Mouse (Mus musculus) megakaryocyte, embryonic 14.5 days (primary cell): ENCODE measurements around the gene Gramd1b.

ENCODE experiments used
- FLI1 ChIP-seq: IDR thresholded peaks from 2 replicates; pipeline ENCODE4 v1.6.1; 2012; ENCODE audit warnings: low read length, inconsistent platforms, mixed read lengths
- GATA1 ChIP-seq: IDR thresholded peaks from 3 replicates; pipeline ENCODE4 v1.6.1; 2012; ENCODE audit warnings: mixed read lengths, low read length, inconsistent platforms, borderline replicate concordance

GRCm38 (mm10) chr9:40400854-40401253 is 130.3 kb downstream of the Gramd1b start:
- TF ChIP-seq GATA1 (no peak), FLI1 (no peak)
